Mouse (Mus musculus) retina, embryonic 14.5 days (tissue): ENCODE data around the gene Draxin.
"Not testable (repeated sequence)": the region's sequence is repeated elsewhere in the genome, so short reads cannot be mapped to it uniquely, and the experiment has no call there.

ENCODE experiments used
- DNase-seq: peaks from one replicate; pipeline ENCODE4 v3.0.0-alpha.2; 2015; ENCODE audit warnings: low spot score

The Draxin gene

GRCm38 (mm10) chr4:148056246-148056645 is 74.3 kb downstream of the Draxin start:
- no peak for DNase-seq

DNA sequence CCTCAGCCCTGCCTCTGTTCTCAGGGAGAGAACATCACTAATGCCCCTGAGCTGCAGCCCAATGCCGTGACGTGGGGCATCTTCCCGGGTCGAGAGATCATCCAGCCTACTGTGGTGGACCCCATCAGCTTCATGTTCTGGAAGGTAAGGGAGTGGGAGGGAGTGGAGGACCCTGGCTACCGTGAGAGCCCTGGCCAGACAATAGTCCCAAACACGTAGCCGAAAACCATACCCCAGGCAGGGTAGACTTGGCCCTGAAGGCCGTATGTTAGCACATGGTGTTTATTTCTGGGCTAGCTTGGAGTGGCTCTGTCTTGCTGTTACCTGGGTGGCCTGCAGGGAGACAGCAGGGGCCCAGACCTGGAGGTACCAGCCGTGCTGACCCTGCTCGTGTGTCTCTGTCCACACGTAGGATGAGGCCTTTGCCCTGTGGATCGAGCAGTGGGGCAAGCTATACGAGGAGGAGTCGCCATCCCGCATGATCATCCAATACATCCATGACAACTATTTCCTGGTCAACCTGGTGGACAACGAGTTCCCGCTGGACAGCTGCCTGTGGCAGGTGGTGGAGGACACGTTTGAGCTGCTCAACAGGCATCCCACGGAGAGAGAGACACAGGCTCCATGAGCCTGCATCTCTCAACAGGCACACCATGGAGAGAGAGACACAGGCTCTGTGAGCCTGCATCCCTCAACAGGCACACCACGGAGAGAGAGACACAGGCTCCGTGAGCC is 75.4 kb downstream of the Draxin start:
- DNase-seq: no peak

DNA sequence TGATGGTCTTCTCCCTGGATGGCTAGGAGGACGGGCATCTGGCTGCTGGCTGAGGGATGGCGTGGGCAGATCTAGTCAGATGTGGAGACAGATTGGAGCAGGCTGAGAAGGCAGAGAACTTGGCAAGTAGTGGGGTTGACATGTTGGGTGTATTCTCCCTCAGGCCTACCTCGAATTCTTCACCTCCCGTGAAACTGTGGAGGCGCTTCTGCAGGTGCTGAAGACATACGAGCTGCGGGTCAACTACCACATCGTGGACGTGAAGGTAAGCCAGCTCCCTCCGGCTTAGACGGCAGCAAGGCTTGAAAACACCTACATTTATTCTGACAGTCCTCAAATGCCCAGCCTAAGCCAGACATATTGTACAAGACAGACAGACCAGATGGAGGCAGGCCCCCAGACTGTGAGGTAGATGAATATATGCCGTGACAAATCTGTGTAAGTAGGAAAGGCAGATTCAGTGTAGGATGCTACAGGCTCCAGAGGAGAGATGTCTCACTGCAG is 77.0 kb downstream of the Draxin start:
- DNase-seq: no peak

GRCm38 (mm10) chr4:148052976-148053375 is 77.5 kb downstream of the Draxin start:
- no peak for DNase-seq

- DNase-seq: no peak
Observed at GRCm38 (mm10) chr4:148051886-148052285, 78.6 kb downstream of the Draxin start.

- DNase-seq: no peak
Observed at GRCm38 (mm10) chr4:148051046-148051776, 79.3 kb downstream of the Draxin start.

GRCm38 (mm10) chr4:148050396-148050914 is 80.0 kb downstream of the Draxin start:
- DNase-seq: not testable (repeated sequence)
